Mouse (Mus musculus): Measurements from ENCODE around the gene Tbx15. TPM values are rescaled to one million over a fixed set of nuclear protein-coding genes. Genes with fewer than 3 reads are reported as not detected.
"Not testable (repeated sequence)": the region's sequence is repeated elsewhere in the genome, so short reads cannot be mapped to it uniquely, and the experiment has no call there.

Tbx15 gene
- polyA plus RNA-seq, 1 experiment from 2014 or later = 0.13 TPM

DNA sequence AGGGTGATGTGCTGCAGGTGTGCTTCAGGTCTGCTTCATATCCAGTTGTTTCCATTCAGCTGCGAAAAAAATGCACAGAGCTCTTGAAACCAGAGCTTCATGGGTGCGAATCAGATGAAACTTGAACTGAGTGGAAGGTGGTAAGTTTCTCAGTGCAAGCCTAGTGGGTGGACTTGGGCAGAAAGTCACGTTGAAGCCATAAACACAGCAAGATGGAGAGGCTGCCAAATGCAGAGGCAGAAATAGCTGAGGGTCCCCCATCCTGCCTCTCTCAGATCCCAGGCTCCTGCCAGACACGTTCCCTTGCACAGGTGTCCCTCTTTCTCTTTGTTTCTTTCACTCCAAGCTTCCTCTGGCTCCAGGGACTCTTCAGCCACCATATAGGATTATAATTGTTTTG, 41.3 kb downstream of the Tbx15 start:
- DNase-seq (no peak), ATAC-seq (no peak)
- WGBS (ENCODE audit: insufficient replicate concordance) = 48% methylated on average over 4 of the region's 4 CpGs
- H3K9ac ChIP-seq (replicated peaks) = no peak overlapping the region
- H3K4me2 ChIP-seq (ENCODE audit: low read depth, low read length) = no peak overlapping the region
- H3K36me3 ChIP-seq (replicated peaks; ENCODE audit: insufficient read depth, low read length) = no peaks in the 10 kb centered on the region
- no peak overlapping the region for H3K4me3 ChIP-seq (ENCODE audit: low read depth, low read length)
- TF ChIP-seq EP300 (IDR thresholded peaks at IDR 0.05; ENCODE audit: low read depth) (no peak), CTCF (IDR thresholded peaks at IDR 0.05; ENCODE audit: low read depth) (no peak)
- H3K9me3 ChIP-seq (ENCODE audit: low read length) = no peaks in the 10 kb centered on the region
- H3K27ac ChIP-seq (ENCODE audit: low read depth) = no peak overlapping the region
- no peaks in the 10 kb centered on the region for H3K27me3 ChIP-seq (ENCODE audit: insufficient read depth, low read length)
- no peaks in the 10 kb centered on the region for H3K4me1 ChIP-seq (ENCODE audit: insufficient read depth)

DNA sequence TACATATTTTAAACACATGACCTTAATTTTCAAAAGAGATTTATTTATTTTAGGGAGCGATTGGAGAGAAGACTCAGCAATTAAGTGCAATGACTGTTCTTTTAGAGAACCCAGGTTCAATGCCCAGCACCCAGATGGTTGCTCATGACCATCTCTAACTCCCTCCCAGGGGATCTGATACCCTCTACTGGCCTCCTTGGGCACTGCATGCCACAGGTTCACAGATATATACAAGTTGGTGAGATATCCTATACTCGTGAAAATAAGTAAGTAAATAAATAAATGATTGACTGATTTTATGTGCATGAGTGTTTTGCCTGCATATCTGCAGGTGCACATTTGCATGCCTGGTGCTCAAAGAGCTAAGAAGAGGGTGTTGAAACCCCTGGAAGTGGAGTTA, 48.1 kb downstream of the Tbx15 start:
- Histone ChIP-seq H3K4me1 (ENCODE audit: insufficient read depth) (no peaks in the 10 kb centered on the region), H3K4me3 (ENCODE audit: low read depth, low read length) (no peak overlapping the region), H3K36me3 (replicated peaks; ENCODE audit: insufficient read depth, low read length) (no peaks in the 10 kb centered on the region), H3K27ac (ENCODE audit: low read depth) (no peak overlapping the region), H3K9me3 (ENCODE audit: low read length) (no peaks in the 10 kb centered on the region), H3K27me3 (ENCODE audit: insufficient read depth, low read length) (no peaks in the 10 kb centered on the region), H3K9ac (replicated peaks) (no peak overlapping the region), H3K4me2 (ENCODE audit: low read depth, low read length) (no peak overlapping the region)
- no peak for DNase-seq
- WGBS (ENCODE audit: insufficient replicate concordance) = 47% methylated on average over 2 of the region's 2 CpGs
- ATAC-seq = no peak
- TF ChIP-seq CTCF (IDR thresholded peaks at IDR 0.05; ENCODE audit: low read depth) = peak; percentile 46
- no peak for TF ChIP-seq EP300 (IDR thresholded peaks at IDR 0.05; ENCODE audit: low read depth)

DNA sequence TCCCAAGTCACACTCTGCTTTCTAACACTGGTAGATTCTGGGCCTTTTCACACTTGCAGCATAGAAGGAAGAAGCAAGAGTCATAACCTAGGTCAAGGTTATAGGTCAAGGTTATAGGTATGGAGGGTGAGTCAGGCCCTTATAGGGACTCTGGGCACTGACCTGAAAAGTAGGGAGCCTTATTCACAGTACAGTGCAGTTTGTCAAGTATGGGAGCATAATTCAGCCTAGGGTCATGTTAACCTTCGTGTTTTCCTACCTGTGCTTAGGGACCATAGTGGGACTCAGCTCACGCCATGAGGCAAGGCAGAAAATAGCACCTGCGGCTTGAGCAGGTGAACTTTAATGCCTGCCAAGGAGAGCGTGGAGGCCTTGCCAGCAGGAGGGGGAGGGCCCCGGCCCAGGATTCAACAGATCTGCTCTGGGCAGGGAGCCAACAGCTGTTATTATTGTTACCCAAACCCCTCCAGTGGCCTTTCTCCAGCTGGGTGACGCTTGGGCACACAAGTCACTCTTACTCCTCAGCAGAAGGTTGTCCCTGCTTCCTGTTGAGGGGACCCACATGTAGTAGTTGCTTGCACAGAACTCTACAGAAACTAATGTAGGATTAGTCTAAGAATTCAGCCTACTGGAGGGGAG, 50.0 kb downstream of the Tbx15 start:
- DNase-seq = no peak
- Histone ChIP-seq H3K9ac (replicated peaks) (no peak overlapping the region), H3K4me3 (ENCODE audit: low read depth, low read length) (no peak overlapping the region), H3K27me3 (ENCODE audit: insufficient read depth, low read length) (no peaks in the 10 kb centered on the region), H3K4me1 (ENCODE audit: insufficient read depth) (no peaks in the 10 kb centered on the region), H3K9me3 (ENCODE audit: low read length) (no peaks in the 10 kb centered on the region), H3K4me2 (ENCODE audit: low read depth, low read length) (no peak overlapping the region), H3K36me3 (replicated peaks; ENCODE audit: insufficient read depth, low read length) (no peaks in the 10 kb centered on the region), H3K27ac (ENCODE audit: low read depth) (no peak overlapping the region)
- TF ChIP-seq CTCF (IDR thresholded peaks at IDR 0.05; ENCODE audit: low read depth) = no peak
- 50% methylated on average over 6 of the region's 6 CpGs for WGBS (ENCODE audit: insufficient replicate concordance)
- no peak for ATAC-seq

DNA sequence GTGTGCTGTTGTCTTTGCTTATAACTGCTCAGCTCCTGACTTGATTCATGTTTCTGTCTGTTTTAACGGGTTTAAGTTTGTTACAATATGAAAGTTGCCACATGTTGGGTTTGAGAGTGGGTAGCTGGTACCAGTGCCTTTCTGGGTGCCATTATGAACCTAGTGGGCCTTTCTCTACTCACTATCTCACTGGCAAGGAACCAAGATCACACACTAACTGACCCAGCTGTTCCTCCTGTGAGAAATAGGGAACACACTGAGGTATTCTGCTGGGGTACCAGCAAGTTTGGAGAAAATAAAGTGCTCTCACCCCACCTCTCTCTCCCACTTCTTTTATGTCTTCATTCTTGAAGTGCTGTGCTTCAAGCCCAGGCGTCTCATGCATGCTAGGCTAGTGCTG, 50.7 kb downstream of the Tbx15 start:
- WGBS (ENCODE audit: insufficient replicate concordance) = 71% methylated on average over 2 of the region's 2 CpGs
- no peak for TF ChIP-seq EP300 (IDR thresholded peaks at IDR 0.05; ENCODE audit: low read depth)
- no peak for TF ChIP-seq CTCF (IDR thresholded peaks at IDR 0.05; ENCODE audit: low read depth)

DNA sequence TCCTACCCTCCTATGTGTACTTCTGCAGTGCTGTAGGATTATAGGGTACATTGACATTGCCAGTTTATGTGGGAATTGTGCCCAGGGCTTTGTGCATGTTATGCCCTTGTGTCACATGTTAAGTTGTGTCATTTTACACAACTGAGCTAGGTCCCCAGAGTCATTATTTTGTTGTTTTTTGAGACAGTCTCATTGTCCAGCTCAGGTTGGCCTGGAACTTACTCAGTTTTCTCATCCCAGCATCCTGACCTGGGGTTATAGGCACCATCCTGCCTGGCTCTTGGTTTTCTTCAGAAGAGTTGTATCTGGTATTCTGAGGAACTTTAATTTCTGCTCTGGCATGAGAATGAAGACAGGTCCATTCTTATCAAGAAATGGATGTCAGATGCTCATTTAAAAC, 51.2 kb downstream of the Tbx15 start:
- no peaks in the 10 kb centered on the region for H3K4me1 ChIP-seq (ENCODE audit: insufficient read depth)
- no peak overlapping the region for H3K27ac ChIP-seq (ENCODE audit: low read depth)
- H3K4me3 ChIP-seq (ENCODE audit: low read depth, low read length) = no peak overlapping the region
- TF ChIP-seq CTCF (IDR thresholded peaks at IDR 0.05; ENCODE audit: low read depth) = no peak
- TF ChIP-seq EP300 (IDR thresholded peaks at IDR 0.05; ENCODE audit: low read depth) = no peak
- DNase-seq (no peak), ATAC-seq (no peak)
- H3K36me3 ChIP-seq (replicated peaks; ENCODE audit: insufficient read depth, low read length) = no peaks in the 10 kb centered on the region
- no peak overlapping the region for H3K9ac ChIP-seq (replicated peaks)
- no peak overlapping the region for H3K4me2 ChIP-seq (ENCODE audit: low read depth, low read length)
- H3K27me3 ChIP-seq (ENCODE audit: insufficient read depth, low read length) = no peaks in the 10 kb centered on the region
- no peaks in the 10 kb centered on the region for H3K9me3 ChIP-seq (ENCODE audit: low read length)

More for the DNA sequence above, 50.7 kb downstream of the Tbx15 start:
- DNase-seq = no peak
- Histone ChIP-seq H3K27ac (ENCODE audit: low read depth) (no peak overlapping the region), H3K4me1 (ENCODE audit: insufficient read depth) (no peaks in the 10 kb centered on the region), H3K27me3 (ENCODE audit: insufficient read depth, low read length) (no peaks in the 10 kb centered on the region), H3K4me3 (ENCODE audit: low read depth, low read length) (no peak overlapping the region), H3K36me3 (replicated peaks; ENCODE audit: insufficient read depth, low read length) (no peaks in the 10 kb centered on the region), H3K9ac (replicated peaks) (no peak overlapping the region), H3K4me2 (ENCODE audit: low read depth, low read length) (no peak overlapping the region), H3K9me3 (ENCODE audit: low read length) (no peaks in the 10 kb centered on the region)
- ATAC-seq = no peak

DNA sequence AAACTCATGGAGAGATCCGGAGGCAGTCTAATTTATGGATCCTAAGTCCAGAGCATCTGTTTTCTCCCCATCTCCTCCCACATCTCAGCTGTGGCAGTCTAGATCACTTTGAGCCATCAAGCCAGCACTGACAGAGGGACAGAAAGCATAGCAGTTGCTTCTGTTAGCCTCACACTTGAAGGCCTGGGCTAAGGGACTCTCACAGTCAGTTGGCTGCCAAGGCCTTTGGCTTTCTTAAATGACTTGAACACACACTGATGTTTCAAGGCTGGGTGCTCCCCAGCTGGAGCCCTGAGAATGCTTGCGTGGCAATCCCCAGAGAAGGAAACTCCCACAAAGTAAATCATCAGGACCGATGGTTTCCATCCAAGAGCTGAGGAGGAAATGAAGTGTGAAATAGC, 52.4 kb downstream of the Tbx15 start:
- H3K4me2 ChIP-seq (ENCODE audit: low read depth, low read length) = no peak overlapping the region
- H3K4me1 ChIP-seq (ENCODE audit: insufficient read depth) = no peaks in the 10 kb centered on the region
- no peak overlapping the region for H3K27ac ChIP-seq (ENCODE audit: low read depth)
- no peaks in the 10 kb centered on the region for H3K27me3 ChIP-seq (ENCODE audit: insufficient read depth, low read length)
- no peak for ATAC-seq
- no peaks in the 10 kb centered on the region for H3K9me3 ChIP-seq (ENCODE audit: low read length)
- no peak for DNase-seq
- no peak for TF ChIP-seq CTCF (IDR thresholded peaks at IDR 0.05; ENCODE audit: low read depth)
- no peak for TF ChIP-seq EP300 (IDR thresholded peaks at IDR 0.05; ENCODE audit: low read depth)
- H3K36me3 ChIP-seq (replicated peaks; ENCODE audit: insufficient read depth, low read length) = no peaks in the 10 kb centered on the region
- WGBS (ENCODE audit: insufficient replicate concordance) = 72% methylated on average over 3 of the region's 3 CpGs
- H3K4me3 ChIP-seq (ENCODE audit: low read depth, low read length) = no peak overlapping the region
- H3K9ac ChIP-seq (replicated peaks) = no peak overlapping the region

DNA sequence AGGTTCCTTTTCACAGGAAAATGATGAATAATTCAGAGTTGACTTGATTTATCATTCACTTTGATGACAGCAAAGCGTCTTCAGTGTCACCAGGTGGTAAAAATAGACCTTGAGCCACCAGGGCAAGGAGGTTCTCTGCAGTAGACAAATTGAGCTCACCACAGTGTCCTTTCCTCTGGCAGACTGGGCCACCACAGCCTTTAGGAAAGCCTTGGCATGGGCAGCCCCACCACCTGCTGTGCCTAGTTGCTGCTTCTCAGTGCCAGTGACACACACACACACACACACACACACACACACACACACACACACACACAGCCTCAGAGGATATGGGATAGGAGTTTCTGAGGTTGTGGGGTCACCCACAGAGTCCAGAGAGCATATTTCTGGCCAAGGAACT, 54.0 kb downstream of the Tbx15 start:
- H3K27ac ChIP-seq (ENCODE audit: low read depth); H3K4me3 ChIP-seq (ENCODE audit: low read depth, low read length); H3K9ac ChIP-seq (replicated peaks); H3K4me1 ChIP-seq (ENCODE audit: insufficient read depth); H3K9me3 ChIP-seq (ENCODE audit: low read length); DNase-seq; H3K27me3 ChIP-seq (ENCODE audit: insufficient read depth, low read length); ATAC-seq; H3K4me2 ChIP-seq (ENCODE audit: low read depth, low read length); H3K36me3 ChIP-seq (replicated peaks; ENCODE audit: insufficient read depth, low read length): not testable (repeated sequence)
- WGBS (ENCODE audit: insufficient replicate concordance) = 48% methylated on average over 1 of the region's 1 CpGs

All from liver, postnatal 0 days (tissue).